Mouse (Mus musculus) cerebellum, adult 8-10 months (tissue): ENCODE results near the gene 4933425L06Rik.

Experiments
- DNase-seq: peaks from one replicate; pipeline ENCODE4 v3.0.0; 2022

Gene 4933425L06Rik

GRCm38 (mm10) chr13:105139881-105140280 is 58.0 kb downstream of the 4933425L06Rik start:
- no peak for DNase-seq

DNA sequence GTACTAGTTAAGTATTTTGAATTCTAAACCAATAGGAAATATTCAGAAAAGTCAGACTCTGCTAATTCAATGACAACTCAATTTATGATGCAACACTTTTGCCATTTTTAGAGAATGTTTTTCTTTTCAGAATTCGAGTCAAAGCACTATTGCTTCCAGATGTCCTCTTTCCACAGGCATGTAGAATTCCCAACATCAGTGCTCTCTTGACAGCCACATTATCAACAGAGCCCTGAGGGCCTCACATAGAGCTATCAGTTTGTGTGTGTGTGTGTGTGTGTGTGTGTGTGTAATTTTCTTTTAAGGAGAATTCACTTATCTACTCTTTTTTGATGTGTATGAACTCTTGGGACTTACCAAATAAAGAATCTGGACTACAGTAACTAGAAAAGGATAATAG is 64.9 kb downstream of the 4933425L06Rik start:
- no peak for DNase-seq

- no peak for DNase-seq
Observed at GRCm38 (mm10) chr13:105147795-105148418, 66.0 kb downstream of the 4933425L06Rik start.

GRCm38 (mm10) chr13:105150006-105150405 is 68.1 kb downstream of the 4933425L06Rik start:
- no peak for DNase-seq

DNA sequence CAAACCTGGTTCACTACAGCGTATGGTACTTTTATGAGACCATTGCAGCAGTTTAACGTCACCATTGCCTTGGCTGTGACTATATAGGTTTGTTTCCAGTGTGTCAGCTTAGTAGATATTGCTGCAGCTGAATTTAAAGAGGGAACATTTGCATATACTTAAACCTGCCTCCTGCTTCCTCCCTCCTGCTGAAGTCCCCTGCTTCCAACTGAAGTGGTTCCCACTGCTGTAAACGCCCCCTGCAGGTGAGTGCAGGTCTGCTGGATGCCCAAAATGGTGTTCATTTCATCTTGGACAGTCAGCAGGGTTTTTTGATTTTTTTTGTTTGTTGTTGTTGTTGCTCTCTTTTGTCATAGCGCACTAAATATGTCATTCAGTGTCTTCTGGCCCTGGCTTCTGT is 72.0 kb downstream of the 4933425L06Rik start:
- peak; percentile 38 for DNase-seq

GRCm38 (mm10) chr13:105165441-105165840 is 83.5 kb downstream of the 4933425L06Rik start:
- no peak for DNase-seq
